Mouse (Mus musculus) embryonic stem cell, embryonic (primary cell): ENCODE results near the gene Spi1.

Source experiments
- CTCF ChIA-PET, 4 experiments: fragments of 300-600 bp in 2 of 4; fragments of 350-600 bp in 2 of 4; sonication (Branson Sonifier 250); formaldehyde crosslinking; loops; one replicate each; lab custom pipeline; 2022; ENCODE audit warnings: inconsistent platforms in 2 of 4; lab: Charles Lee
- POLR2A ChIA-PET, 4 experiments: fragments of 300-600 bp in 2 of 4; fragments of 350-600 bp in 2 of 4; sonication (Branson Sonifier 250); formaldehyde crosslinking; loops; one replicate each; lab custom pipeline; 2022; ENCODE audit warnings: antibody characterized with exemption in 4 of 4, inconsistent platforms in 1 of 4; lab: Charles Lee

Gene Spi1

GRCm38 (mm10) chr2:91118647-91119046 is 36.5 kb downstream of the Spi1 start:
- POLR2A ChIA-PET: interaction anchor here in 2 of 4 experiments (0.6 to 2.8 kb wide), 10 partner anchors 10 to 146 kb away, joined by 3 to 13 read pairs (median 3); partner anchors contain the start of genes Ddb2 (in 2 of the 2) and Arfgap2 (in 1 of the 2)

GRCm38 (mm10) chr2:91119061-91119460 is 36.9 kb downstream of the Spi1 start:
- CTCF ChIA-PET: no interaction called here

More at GRCm38 (mm10) chr2:91118647-91119046, 36.5 kb downstream of the Spi1 start:
- CTCF ChIA-PET: interaction anchor here in 1 of 4 experiments (0.6 kb wide), 1 partner anchor 636 kb away, joined by 3 read pairs; no protein-coding TSS in a partner anchor

GRCm38 (mm10) chr2:91119551-91119950 is 37.4 kb downstream of the Spi1 start:
- CTCF ChIA-PET: no interaction called here

More at GRCm38 (mm10) chr2:91119061-91119460, 36.9 kb downstream of the Spi1 start:
- POLR2A ChIA-PET: interaction anchor here in 3 of 4 experiments (0.9 to 2.8 kb wide), 6 partner anchors 11 to 118 kb away, joined by 3 to 13 read pairs (median 4); partner anchors contain the start of gene Ddb2 (in 1 of the 3)

GRCm38 (mm10) chr2:91120261-91120671 is 38.1 kb downstream of the Spi1 start:
- POLR2A ChIA-PET: interaction anchor here in 1 of 4 experiments (0.6 to 1.8 kb wide), 5 partner anchors 7 to 632 kb away, joined by 3 to 12 read pairs (median 4); partner anchors contain the start of gene Ddb2
- CTCF ChIA-PET: no interaction called here

More at GRCm38 (mm10) chr2:91119551-91119950, 37.4 kb downstream of the Spi1 start:
- POLR2A ChIA-PET: interaction anchor here in 3 of 4 experiments (0.9 to 2.8 kb wide), 6 partner anchors 11 to 118 kb away, joined by 3 to 13 read pairs (median 4); partner anchors contain the start of gene Ddb2 (in 1 of the 3)

- ChIA-PET POLR2A (interaction anchor here in 3 of 4 experiments (0.7 to 2.1 kb wide), 9 partner anchors 8 to 412 kb away, joined by 3 to 12 read pairs (median 4); partner anchors contain the start of gene Ddb2 (in 1 of the 3)), CTCF (interaction anchor here in 2 of 4 experiments (0.6 kb wide), 2 partner anchors 8 to 160 kb away, joined by 3 to 4 read pairs; no protein-coding TSS in a partner anchor)
These were observed 38.8 kb downstream of the Spi1 start for GRCm38 (mm10) chr2:91121011-91121410.

GRCm38 (mm10) chr2:91121497-91121896 is 39.3 kb downstream of the Spi1 start:
- ChIA-PET POLR2A (interaction anchor here in 3 of 4 experiments (0.7 to 2.1 kb wide), 8 partner anchors 9 to 413 kb away, joined by 3 to 12 read pairs (median 4); no protein-coding TSS in a partner anchor), CTCF (interaction anchor here in 2 of 4 experiments (0.6 kb wide), 2 partner anchors 9 to 160 kb away, joined by 3 to 4 read pairs; no protein-coding TSS in a partner anchor)

GRCm38 (mm10) chr2:91123521-91123920 is 41.3 kb downstream of the Spi1 start:
- ChIA-PET POLR2A (interaction anchor here in 3 of 4 experiments (0.8 to 2.7 kb wide), 11 partner anchors 8 to 113 kb away, joined by 3 to 19 read pairs (median 4); partner anchors contain the start of gene Ddb2 (in 2 of the 3)), CTCF (interaction anchor here (0.5 to 3.5 kb wide), 9 partner anchors 8 to 146 kb away, joined by 3 to 21 read pairs (median 4); no protein-coding TSS in a partner anchor)

GRCm38 (mm10) chr2:91125101-91125500 is 42.9 kb downstream of the Spi1 start:
- CTCF ChIA-PET: interaction anchor here in 3 of 4 experiments (0.5 to 3.5 kb wide), 6 partner anchors 9 to 132 kb away, joined by 3 to 21 read pairs (median 3); no protein-coding TSS in a partner anchor
- POLR2A ChIA-PET: interaction anchor here in 3 of 4 experiments (0.6 to 1.7 kb wide), 6 partner anchors 9 to 81 kb away, joined by 3 to 5 read pairs (median 3); no protein-coding TSS in a partner anchor

- POLR2A ChIA-PET: interaction anchor here in 2 of 4 experiments (0.5 to 1.0 kb wide), 2 partner anchors 13 to 133 kb away, joined by 3 to 6 read pairs; no protein-coding TSS in a partner anchor
- CTCF ChIA-PET: interaction anchor here in 2 of 4 experiments (0.6 kb wide), 2 partner anchors 14 to 352 kb away, joined by 3 to 9 read pairs; no protein-coding TSS in a partner anchor
These were observed 46.6 kb downstream of the Spi1 start for GRCm38 (mm10) chr2:91128761-91129160.

GRCm38 (mm10) chr2:91130126-91130525 is 47.9 kb downstream of the Spi1 start:
- CTCF ChIA-PET: interaction anchor here in 1 of 4 experiments (0.8 kb wide), 1 partner anchor 15 kb away, joined by 3 read pairs; no protein-coding TSS in a partner anchor
- POLR2A ChIA-PET: interaction anchor here in 2 of 4 experiments (0.7 to 3.0 kb wide), 8 partner anchors 10 to 107 kb away, joined by 3 to 13 read pairs (median 5); partner anchors contain the start of gene Mybpc3 (in 1 of the 2)

- ChIA-PET CTCF (interaction anchor here in 3 of 4 experiments (0.8 to 1.6 kb wide), 4 partner anchors 12 to 16 kb away, joined by 3 to 6 read pairs (median 4); no protein-coding TSS in a partner anchor), POLR2A (interaction anchor here in 2 of 4 experiments (0.6 to 3.0 kb wide), 14 partner anchors 9 to 106 kb away, joined by 3 to 13 read pairs (median 5); partner anchors contain the start of genes Acp2 (in 1 of the 2), Ddb2 (in 1 of the 2), Mybpc3 (in 1 of the 2) and Nr1h3 (in 1 of the 2))
These were observed 49.1 kb downstream of the Spi1 start for GRCm38 (mm10) chr2:91131251-91131650.

- CTCF ChIA-PET: interaction anchor here in 3 of 4 experiments (0.5 to 1.6 kb wide), 4 partner anchors 11 to 281 kb away, joined by 3 to 6 read pairs (median 4); no protein-coding TSS in a partner anchor
- POLR2A ChIA-PET: interaction anchor here in 2 of 4 experiments (1.0 to 3.0 kb wide), 12 partner anchors 8 to 105 kb away, joined by 3 to 13 read pairs (median 5); partner anchors contain the start of genes Acp2 (in 1 of the 2), Ddb2 (in 1 of the 2), Mybpc3 (in 1 of the 2) and Nr1h3 (in 1 of the 2)
These were observed 49.8 kb downstream of the Spi1 start for GRCm38 (mm10) chr2:91132035-91132434.

GRCm38 (mm10) chr2:91136513-91137412 is 54.6 kb downstream of the Spi1 start:
- ChIA-PET CTCF (interaction anchor here in 3 of 4 experiments (0.5 to 2.6 kb wide), 6 partner anchors 13 to 87 kb away, joined by 3 to 13 read pairs (median 6); no protein-coding TSS in a partner anchor), POLR2A (interaction anchor here in 2 of 4 experiments (0.5 to 9.0 kb wide), 11 partner anchors 13 to 100 kb away, joined by 3 to 68 read pairs (median 4); partner anchors contain the start of genes Ddb2 (in 2 of the 2) and Mybpc3 (in 1 of the 2))

- CTCF ChIA-PET: interaction anchor here in 3 of 4 experiments (0.5 to 2.6 kb wide), 6 partner anchors 14 to 88 kb away, joined by 3 to 13 read pairs (median 6); no protein-coding TSS in a partner anchor
- POLR2A ChIA-PET: interaction anchor here in 2 of 4 experiments (0.5 to 9.0 kb wide), 11 partner anchors 14 to 127 kb away, joined by 3 to 68 read pairs (median 4); partner anchors contain the start of genes Ddb2 (in 2 of the 2) and Arfgap2 (in 1 of the 2)
These were observed 55.3 kb downstream of the Spi1 start for GRCm38 (mm10) chr2:91137481-91137880.

GRCm38 (mm10) chr2:91139311-91139710 is 57.1 kb downstream of the Spi1 start:
- ChIA-PET POLR2A (interaction anchor here in 3 of 4 experiments (0.5 to 9.0 kb wide), 26 partner anchors 8 to 591 kb away, joined by 3 to 68 read pairs (median 4); partner anchors contain the start of genes Arfgap2 (in 2 of the 3), Acp2 (in 1 of the 3), Ambra1 (in 1 of the 3) and Ddb2 (in 1 of the 3)), CTCF (interaction anchor here in 2 of 4 experiments (1.8 to 2.6 kb wide), 3 partner anchors 24 to 55 kb away, joined by 4 to 15 read pairs (median 13); no protein-coding TSS in a partner anchor)

GRCm38 (mm10) chr2:91139764-91140163 is 57.6 kb downstream of the Spi1 start:
- CTCF ChIA-PET: interaction anchor here (0.5 to 2.2 kb wide), 10 partner anchors 25 to 347 kb away, joined by 3 to 15 read pairs (median 4); partner anchors contain the start of gene Ddb2 (in 1 of the 4)
- POLR2A ChIA-PET: interaction anchor here (0.6 to 9.0 kb wide), 29 partner anchors 9 to 590 kb away, joined by 3 to 68 read pairs (median 4); partner anchors contain the start of genes Arfgap2 (in 2 of the 4), Ddb2 (in 2 of the 4), Ambra1 (in 1 of the 4) and Madd (in 1 of the 4)
